Mouse (Mus musculus) hematopoietic multipotent progenitor cell, adult 10-12 weeks (in vitro differentiated cells): Measurements from ENCODE around the gene Enpp1. TPM values are rescaled to one million over a fixed set of nuclear protein-coding genes. Genes with fewer than 3 reads are reported as not detected.

Experiments
- polyA plus RNA-seq: library from polyadenylated mRNA; stranded (reverse); fragments of >175 nt; gene quantifications from 2 replicates; pipeline ENCODE4 v1.2.3, GENCODE M21; 2012; ENCODE audit warnings: low replicate concordance

The Enpp1 gene
- polyA plus RNA-seq, result 5.6 and 13.2 TPM in 2 replicates

GRCm38 (mm10) chr10:24711480-24712366 lies at the start of gene Enpp1:
Gene Enpp1, minus strand, starts transcription at chr10:24712159.

GRCm38 (mm10) chr10:24595250-24596002 lies 116.5 kb downstream of the Enpp1 start, which contains the start of gene Ccn2:
Gene Ccn2, plus strand, starts transcription at chr10:24595442.

Other genes with a start within 250 kb of the Enpp1 start
- 0.46 and 4.8 TPM in 2 replicates for gene Ccn2, start 116.7 kb downstream of the Enpp1 start, polyA plus RNA-seq
- 0.19 TPM in 1 of 2 replicates, not detected in the other for gene Enpp3, start 130.7 kb upstream of the Enpp1 start, polyA plus RNA-seq
- gene Med23, start 157.8 kb upstream of the Enpp1 start, polyA plus RNA-seq, result 2.2 and 10.8 TPM in 2 replicates
- gene Arg1, start 215.3 kb upstream of the Enpp1 start, polyA plus RNA-seq, result 0.54 and 1.0 TPM in 2 replicates